Mouse (Mus musculus): Measurements from ENCODE around the gene Kif1bp.
"Not testable (repeated sequence)": the region's sequence is repeated elsewhere in the genome, so short reads cannot be mapped to it uniquely, and the experiment has no call there.

The Kif1bp gene

GRCm38 (mm10) chr10:62509032-62509656 lies 69.1 kb downstream of the Kif1bp start:
- peak; percentile 51 for DNase-seq (ENCODE audit: low spot score)

- peak; percentile 81 for DNase-seq (ENCODE audit: low spot score)
Measured at GRCm38 (mm10) chr10:62508459-62508858, 69.8 kb downstream of the Kif1bp start.

GRCm38 (mm10) chr10:62507591-62508308 lies 70.5 kb downstream of the Kif1bp start:
- peak; percentile 87 for DNase-seq (ENCODE audit: low spot score)

- DNase-seq (ENCODE audit: low spot score): no peak
Measured at GRCm38 (mm10) chr10:62507071-62507470, 71.2 kb downstream of the Kif1bp start.

GRCm38 (mm10) chr10:62506019-62506556 lies 72.2 kb downstream of the Kif1bp start:
- peak; percentile 61 for DNase-seq (ENCODE audit: low spot score)

GRCm38 (mm10) chr10:62505224-62505983 lies 72.9 kb downstream of the Kif1bp start:
- no peak for DNase-seq (ENCODE audit: low spot score)

GRCm38 (mm10) chr10:62503836-62504628 lies 74.2 kb downstream of the Kif1bp start:
- peak; percentile 48 for DNase-seq (ENCODE audit: low spot score)

- peak; percentile 36 for DNase-seq (ENCODE audit: low spot score)
Measured at GRCm38 (mm10) chr10:62503353-62503752, 74.9 kb downstream of the Kif1bp start.

- no peak for DNase-seq (ENCODE audit: low spot score)
Measured at GRCm38 (mm10) chr10:62501951-62502350, 76.3 kb downstream of the Kif1bp start.

- no peak for DNase-seq (ENCODE audit: low spot score)
Measured at GRCm38 (mm10) chr10:62500916-62501615, 77.2 kb downstream of the Kif1bp start.

GRCm38 (mm10) chr10:62500088-62500915 lies 78.0 kb downstream of the Kif1bp start:
- DNase-seq (ENCODE audit: low spot score): peak; percentile 82

- not testable (repeated sequence) for DNase-seq (ENCODE audit: low spot score)
Measured at GRCm38 (mm10) chr10:62491681-62492080, 86.6 kb downstream of the Kif1bp start.

All from lung, postnatal 25 days (tissue).